Comparison of ENCODE assay signal across 9 mouse cellular contexts in genomic region chr11:120223586-120224487, GRCm38 (mm10). TPM values are rescaled to one million over a fixed set of nuclear protein-coding genes. Genes with fewer than 3 reads are reported as not detected.
A peak's percentile ranks its signal among the peaks of the same experiment; 100 is the strongest.
DNase-seq lines count a peak whose midpoint lies in the region; ATAC-seq and TF ChIP-seq lines count a peak whose summit lies in the region.
"Had no signal": no experiment of that assay in that cellular context is flagged by ENCODE, and none has a peak within 500 bp of the region (broad histone marks: within the 10 kb centered on the region; RNA-seq: fewer than 3 reads in every experiment).

No protein-coding gene starts in this region.

- peaks cover 9% of the 10 kb centered on the region for H3K36me3 ChIP-seq in lung, embryonic 14.5 days (ENCODE audit: insufficient read depth)
- no peaks in the 10 kb centered on the region; the same call in 1 of the 2 replicates for H3K36me3 ChIP-seq in forebrain, embryonic 11.5 days (ENCODE audit: control insufficient read depth, insufficient read depth, low read length)
- H3K36me3 ChIP-seq in intestine, embryonic 14.5 days (ENCODE audit: control insufficient read depth, insufficient read depth, low read length), result no peaks in the 10 kb centered on the region
- no peaks in the 10 kb centered on the region for H3K36me3 ChIP-seq in neural tube, embryonic 15.5 days

- H3K9me3 ChIP-seq in lung, embryonic 14.5 days (ENCODE audit: low read depth, low read length), result no peaks in the 10 kb centered on the region
- no peaks in the 10 kb centered on the region for H3K9me3 ChIP-seq in forebrain, embryonic 11.5 days (ENCODE audit: control insufficient read depth, low read length)
- no peaks in the 10 kb centered on the region for H3K9me3 ChIP-seq in intestine, embryonic 14.5 days (ENCODE audit: control insufficient read depth, low read length)
- H3K9me3 ChIP-seq in neural tube, embryonic 15.5 days (replicated peaks), result no peaks in the 10 kb centered on the region

- no peaks in the 10 kb centered on the region for H3K27me3 ChIP-seq in lung, embryonic 14.5 days (ENCODE audit: insufficient read depth, low read length)
- no peaks in the 10 kb centered on the region for H3K27me3 ChIP-seq in forebrain, embryonic 11.5 days (ENCODE audit: control insufficient read depth, insufficient read depth, low read length)
- H3K27me3 ChIP-seq in intestine, embryonic 14.5 days (replicated peaks; ENCODE audit: control insufficient read depth, insufficient read depth, low read length), result no peaks in the 10 kb centered on the region
- no peaks in the 10 kb centered on the region for H3K27me3 ChIP-seq in neural tube, embryonic 15.5 days (replicated peaks)

- intact Hi-C loops in left cerebral cortex, postnatal 25 days (cut with DNase I), result no loop called here

- H3K4me2 ChIP-seq in lung, embryonic 14.5 days, result peak overlapping the region; percentile 13; the same call in 1 of the 2 replicates
- H3K4me2 ChIP-seq in forebrain, embryonic 11.5 days (ENCODE audit: low read depth, low read length, severe bottlenecking), result no peak overlapping the region
- H3K4me2 ChIP-seq in intestine, embryonic 14.5 days (ENCODE audit: low read length), result peak overlapping the region; percentile 2; the same call in 1 of the 2 replicates
- no peak overlapping the region for H3K4me2 ChIP-seq in neural tube, embryonic 15.5 days

- peak overlapping the region; percentile 40 for H3K9ac ChIP-seq in lung, embryonic 14.5 days
- H3K9ac ChIP-seq in forebrain, embryonic 11.5 days (ENCODE audit: low read length), result peak overlapping the region; percentile 63
- H3K9ac ChIP-seq in intestine, embryonic 14.5 days (ENCODE audit: low read length), result no peak overlapping the region
- H3K9ac ChIP-seq in neural tube, embryonic 15.5 days (replicated peaks), result no peak overlapping the region

- ATAC-seq in lung, embryonic 14.5 days (ENCODE audit: insufficient read depth), result no peak
- ATAC-seq in forebrain, embryonic 11.5 days (replicated peaks; ENCODE audit: low FRiP score), result 0 out of 2 replicates have a peak, but pooled peaks have one; percentile 16
- peak; percentile 41 for ATAC-seq in intestine, embryonic 14.5 days (replicated peaks; ENCODE audit: low FRiP score, low TSS enrichment, low read depth)
- ATAC-seq in neural tube, embryonic 15.5 days (ENCODE audit: low FRiP score), result peak; percentile 49; the same call in 1 of the 2 replicates
- ATAC-seq in CD4-positive, CD25-positive, alpha-beta regulatory T cell, adult 4 months, result no peak

- peak; percentile 56 for DNase-seq in lung, embryonic 14.5 days
- no peak for DNase-seq in lung, adult 18-20 months
- peak; percentile 73 for DNase-seq in forebrain, embryonic 11.5 days (ENCODE audit: low spot score)
- DNase-seq in intestine, embryonic 14.5 days (ENCODE audit: low spot score), result peak; percentile 69
- peak; percentile 50 to 79 for DNase-seq in left cerebral cortex, postnatal 25 days (ENCODE audit: low spot score in 2 of 2)
- DNase-seq in ovary, postnatal 36 days (ENCODE audit: low spot score), result no peak

- 50% methylated on average over 19 of the region's 19 CpGs for WGBS in lung, embryonic 14.5 days
- 52% methylated on average over 19 of the region's 19 CpGs for WGBS in forebrain, embryonic 11.5 days
- WGBS in intestine, embryonic 14.5 days, result 51% methylated on average over 19 of the region's 19 CpGs
- whole genome bisulfite sequencing in neural tube, embryonic 15.5 days, result 24% methylated on average over 19 of the region's 19 CpGs

- H3K27ac ChIP-seq in lung, embryonic 14.5 days (ENCODE audit: low read depth), result peak overlapping the region; percentile 96; the same call in 1 of the 2 replicates
- H3K27ac ChIP-seq in forebrain, embryonic 11.5 days (ENCODE audit: low read depth, low read length), result 0 out of 2 replicates have a peak overlapping the region, but pooled peaks have one; percentile 31
- H3K27ac ChIP-seq in intestine, embryonic 14.5 days (ENCODE audit: low read depth), result peak overlapping the region; percentile 52
- peak overlapping the region; percentile 98 for H3K27ac ChIP-seq in neural tube, embryonic 15.5 days (replicated peaks)

- no peak for TF ChIP-seq CTCF in lung, embryonic 14.5 days (IDR thresholded peaks at IDR 0.05; ENCODE audit: low read depth)

- H3K4me1 ChIP-seq in lung, embryonic 14.5 days (ENCODE audit: insufficient read depth), result peaks cover 52% of the 10 kb centered on the region
- peaks cover 54% of the 10 kb centered on the region for H3K4me1 ChIP-seq in forebrain, embryonic 11.5 days (replicated peaks; ENCODE audit: control insufficient read depth, insufficient read depth, low read length)
- peaks cover 71% of the 10 kb centered on the region for H3K4me1 ChIP-seq in intestine, embryonic 14.5 days (replicated peaks; ENCODE audit: control insufficient read depth, insufficient read depth, low read length)
- peaks cover 69% of the 10 kb centered on the region for H3K4me1 ChIP-seq in neural tube, embryonic 15.5 days

- no peak overlapping the region for H3K4me3 ChIP-seq in lung, embryonic 14.5 days (ENCODE audit: low read depth, low read length)
- H3K4me3 ChIP-seq in forebrain, embryonic 11.5 days (ENCODE audit: low read depth, low read length), result no peak overlapping the region
- no peak overlapping the region for H3K4me3 ChIP-seq in intestine, embryonic 14.5 days (ENCODE audit: low read depth, low read length)
- H3K4me3 ChIP-seq in neural tube, embryonic 15.5 days (replicated peaks), result no peak overlapping the region
- H3K4me3 ChIP-seq: erythroblast, embryonic 14.5 days had no signal

RNA-seq across cellular contexts. Expression of gene Bahcc1, which starts 8.9 kb away (rescaled TPM):
- 14.3 and 15.6 TPM in 2 replicates for polyA plus RNA-seq in lung, embryonic 14.5 days (2014; fragmentation: Nextera tagmentation; extraction: Ambion mirVana)
- 25.2 and 30.3 TPM in 2 replicates for polyA plus RNA-seq in forebrain, embryonic 11.5 days (2014; fragmentation: Nextera tagmentation; extraction: Ambion mirVana)
- polyA plus RNA-seq in intestine, embryonic 14.5 days (2014; fragmentation: Nextera tagmentation; extraction: Ambion mirVana), result 12.1 and 12.7 TPM in 2 replicates
- 10 to 100 TPM; 16.3 to 21.9 TPM for total RNA-seq in left cerebral cortex, postnatal 25 days (2021)
- polyA plus RNA-seq in neural tube, embryonic 15.5 days (2015; fragmentation: Nextera tagmentation; extraction: Ambion mirVana), result 8.7 and 10.4 TPM in 2 replicates
- not detected for polyA plus RNA-seq in CD4-positive, CD25-positive, alpha-beta regulatory T cell, adult 4 months (2017; shearing (Covaris generic))

Comparison
In these comparisons a context has a peak if more than half of its experiments do, and no peak if none do; other contexts are left out.
1. DNase-seq: peak in lung, embryonic 14.5 days (single experiment), forebrain, embryonic 11.5 days (single experiment), intestine, embryonic 14.5 days (single experiment) and left cerebral cortex, postnatal 25 days (2 of 2); none in lung, adult 18-20 months (0 of 2) and ovary, postnatal 36 days (single experiment).
2. ATAC-seq: peak in forebrain, embryonic 11.5 days (single experiment), intestine, embryonic 14.5 days (single experiment) and neural tube, embryonic 15.5 days (single experiment); none in lung, embryonic 14.5 days (single experiment) and CD4-positive, CD25-positive, alpha-beta regulatory T cell, adult 4 months (single experiment).
3. H3K27ac ChIP-seq: peak in every context shown above with its lines; median percentile 98 in neural tube, embryonic 15.5 days; 96 in lung, embryonic 14.5 days; 52 in intestine, embryonic 14.5 days; 31 in forebrain, embryonic 11.5 days.
4. H3K4me2 ChIP-seq: peak in lung, embryonic 14.5 days (single experiment) and intestine, embryonic 14.5 days (single experiment); none in forebrain, embryonic 11.5 days (single experiment) and neural tube, embryonic 15.5 days (single experiment).
5. H3K9ac ChIP-seq: peak in lung, embryonic 14.5 days (single experiment) and forebrain, embryonic 11.5 days (single experiment); none in intestine, embryonic 14.5 days (single experiment) and neural tube, embryonic 15.5 days (single experiment).